Mouse (Mus musculus) c-Kit-negative CD71-positive TER-119-positive erythroid progenitor cells, embryonic 14.5 days (primary cell): ENCODE data around the gene Pspn.
A peak's percentile ranks its signal among the peaks of the same experiment; 100 is the strongest.

Experiments
- DNase-seq: peaks from one replicate; pipeline ENCODE4 v3.0.0-alpha.2; 2013; ENCODE audit warnings: low read depth, low spot score

Pspn gene

DNA sequence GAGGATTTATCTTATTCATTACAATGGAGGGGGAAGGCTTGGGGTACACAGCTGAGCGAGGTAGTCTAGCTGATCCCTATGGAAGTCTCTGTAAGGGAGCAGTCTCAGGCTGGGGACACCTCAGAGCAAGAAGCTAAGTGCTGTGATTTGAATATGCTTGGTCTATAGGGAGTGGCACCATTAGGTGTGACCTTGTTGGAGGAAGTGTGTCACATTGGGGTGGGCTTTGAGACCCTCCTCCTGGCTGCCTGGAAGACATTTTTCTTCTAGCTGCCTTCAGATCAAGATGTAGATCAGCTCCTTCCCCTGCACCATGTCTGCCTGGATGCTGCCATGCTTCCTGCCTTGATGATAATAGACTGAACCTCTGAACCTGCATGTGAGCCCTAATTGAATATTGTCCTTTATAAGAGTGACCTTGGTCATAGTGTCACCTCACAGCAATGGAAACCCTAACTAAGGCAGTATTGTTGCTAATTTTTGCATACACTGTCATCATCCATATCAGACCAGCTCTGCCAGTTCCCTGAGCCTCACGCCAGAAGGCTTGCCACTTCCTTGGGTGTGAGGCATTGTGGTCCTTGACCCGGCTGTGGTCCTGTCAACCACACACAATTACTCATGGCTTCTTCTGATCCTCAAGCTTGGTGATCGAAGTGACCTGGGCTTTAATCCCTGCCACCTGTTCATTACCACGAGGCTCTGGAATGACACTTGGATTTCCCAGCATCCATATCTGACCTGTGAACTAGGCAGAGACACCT is 37.0 kb downstream of the Pspn start:
- DNase-seq = no peak

DNA sequence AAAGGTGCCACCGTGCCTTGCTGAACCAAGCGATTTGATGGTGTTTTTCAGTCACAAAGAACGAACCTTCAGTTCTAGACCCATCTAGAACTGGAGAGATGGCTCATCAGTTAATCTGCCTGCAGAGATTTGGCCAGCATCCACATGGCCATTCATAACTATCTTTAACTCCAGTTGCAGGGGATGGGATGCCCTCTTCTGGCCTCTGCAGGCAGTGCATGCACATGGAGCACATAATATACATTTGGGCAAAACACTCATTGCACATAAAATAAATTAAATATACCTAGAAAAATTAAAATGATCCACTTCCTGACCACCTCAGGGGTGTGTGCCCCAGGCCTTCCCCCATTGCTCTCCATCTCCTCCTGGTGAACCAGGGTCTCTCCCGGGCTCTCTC is 37.9 kb downstream of the Pspn start:
- DNase-seq = no peak

DNA sequence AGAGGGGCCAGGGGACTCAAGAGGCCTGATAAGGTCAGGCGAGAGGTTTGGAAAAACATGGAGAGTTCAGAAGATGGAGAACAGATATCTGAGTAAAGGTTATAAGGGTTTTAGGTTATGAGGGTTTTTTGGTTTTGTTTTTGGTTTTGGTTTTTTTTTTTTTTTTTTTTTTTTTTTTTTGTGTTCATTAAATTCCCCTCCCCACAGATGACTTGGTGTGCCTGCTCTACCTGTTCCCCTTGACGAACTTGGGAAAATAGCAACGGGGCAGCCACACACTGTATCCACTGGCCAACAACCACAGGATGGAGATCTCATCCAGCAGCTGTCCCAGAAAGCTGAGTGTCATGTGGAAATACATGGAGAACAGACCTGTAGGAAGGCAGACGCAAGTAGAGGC is 41.2 kb downstream of the Pspn start:
- DNase-seq = no peak

- peak; percentile 46 for DNase-seq
These were observed 41.9 kb downstream of the Pspn start for GRCm38 (mm10) chr17:56957763-56958429.

DNA sequence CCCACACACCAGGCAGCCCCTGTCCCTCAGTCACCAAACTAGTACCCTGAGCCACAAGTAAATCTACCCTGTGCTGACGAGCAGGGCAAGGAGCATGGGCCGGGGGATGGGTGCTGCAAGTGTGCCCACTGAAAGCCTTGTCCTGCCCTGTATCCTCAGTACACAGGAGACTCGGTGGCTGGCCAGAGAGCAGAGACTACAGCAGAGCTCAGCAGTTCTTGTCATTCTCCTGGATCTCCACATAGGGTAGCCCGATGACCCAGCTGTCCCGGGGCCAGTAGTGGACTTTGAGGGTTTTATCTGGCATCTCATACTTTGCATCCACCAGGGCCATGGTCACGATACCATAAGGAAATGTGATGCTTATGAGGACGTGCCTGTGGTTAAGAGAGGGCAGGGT is 44.9 kb downstream of the Pspn start:
- no peak for DNase-seq

DNA sequence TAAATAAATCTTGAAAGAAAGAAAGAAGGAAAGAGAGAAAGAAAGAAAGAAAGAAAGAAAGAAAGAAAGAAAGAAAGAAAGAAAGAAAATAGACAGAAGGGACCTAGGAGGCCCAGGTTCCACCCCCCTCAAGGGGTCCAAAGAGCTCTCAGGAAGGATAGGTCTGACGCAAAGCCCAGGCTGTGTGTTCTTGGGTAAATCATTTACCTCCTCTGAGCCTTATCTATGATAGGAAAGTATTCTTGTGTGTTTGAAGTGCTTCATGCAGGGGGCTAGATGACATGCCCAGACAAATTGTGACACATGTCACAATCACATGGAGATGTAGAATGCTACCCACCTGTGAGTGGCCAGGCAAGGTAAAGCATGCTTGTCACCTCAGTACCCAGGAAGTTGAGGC is 47.2 kb downstream of the Pspn start:
- DNase-seq = no peak

GRCm38 (mm10) chr17:56950915-56951314 is 48.9 kb downstream of the Pspn start:
- peak; percentile 48 for DNase-seq
